Mouse (Mus musculus) intestine, postnatal 0 days (tissue): ENCODE measurements at regions not wholly inside any gene's neighbourhood (a gene's known extent, or its start where the extent isn't known, plus 50 kb on each side); places are given as distances from the start of the nearest gene placed in this dataset.
A peak's percentile ranks its signal among the peaks of the same experiment; 100 is the strongest.

Experiments used
- ATAC-seq: fragments of 200-750 bp; cut with Nextera tagmentation; 2 replicates; pipeline ENCODE4 v1.8.0; 2017; ENCODE audit warnings: mild to moderate bottlenecking, moderate TSS enrichment, moderate library complexity
- H3K27ac ChIP-seq: fragments of 300-500 bp; sonication (generic); 2 replicates; pipeline ENCODE4 v1.5.1; 2014; ENCODE audit warnings: mild to moderate bottlenecking, low read depth, low read length, moderate library complexity
- H3K27me3 ChIP-seq: fragments of 300-500 bp; sonication (generic); replicated peaks from 2 replicates; pipeline ENCODE4 v1.6.1; 2014; ENCODE audit warnings: low read length, mixed read lengths; ENCODE audit not compliant: control insufficient read depth, insufficient read depth
- H3K36me3 ChIP-seq: fragments of 300-500 bp; sonication (generic); 2 replicates; pipeline ENCODE4 v1.6.1; 2014; ENCODE audit warnings: mild to moderate bottlenecking, moderate library complexity; ENCODE audit not compliant: control insufficient read depth, insufficient read depth
- H3K4me1 ChIP-seq: fragments of 300-500 bp; sonication (generic); replicated peaks from 2 replicates; pipeline ENCODE4 v1.6.1; 2014; ENCODE audit warnings: antibody characterized with exemption, low read length, mixed read lengths; ENCODE audit not compliant: control insufficient read depth, insufficient read depth
- H3K4me2 ChIP-seq: fragments of 300-500 bp; sonication (generic); replicated peaks from 2 replicates; pipeline ENCODE4 v1.6.1; 2014; ENCODE audit warnings: low read depth, mild to moderate bottlenecking, moderate library complexity
- H3K4me3 ChIP-seq: fragments of 300-500 bp; sonication (generic); 2 replicates; pipeline ENCODE4 v1.5.1; 2014; ENCODE audit warnings: low read depth, low read length
- H3K9ac ChIP-seq: fragments of 300-500 bp; sonication (generic); 2 replicates; pipeline ENCODE4 v1.6.1; 2014; ENCODE audit warnings: mild to moderate bottlenecking, low read depth, low read length
- H3K9me3 ChIP-seq: fragments of 300-500 bp; sonication (generic); 2 replicates; pipeline ENCODE4 v1.6.1; 2016; ENCODE audit warnings: mixed run types; ENCODE audit not compliant: control insufficient read depth
- CTCF ChIP-seq: sonication (generic); IDR thresholded peaks from 2 replicates; pipeline ENCODE4 v1.5.1; 2016; ENCODE audit warnings: low read depth, mild to moderate bottlenecking, control low read depth, antibody characterized with exemption, moderate library complexity
- WGBS: fragments of 180-500 bp; shearing (Covaris S2); extraction: QIAGEN DNeasy Blood & Tissue Kit; methylation state at CpG from one replicate; pipeline ENCODE4 v1.1.7; 2014; 5-methylcytosine and 5-hydroxymethylcytosine counted together

DNA sequence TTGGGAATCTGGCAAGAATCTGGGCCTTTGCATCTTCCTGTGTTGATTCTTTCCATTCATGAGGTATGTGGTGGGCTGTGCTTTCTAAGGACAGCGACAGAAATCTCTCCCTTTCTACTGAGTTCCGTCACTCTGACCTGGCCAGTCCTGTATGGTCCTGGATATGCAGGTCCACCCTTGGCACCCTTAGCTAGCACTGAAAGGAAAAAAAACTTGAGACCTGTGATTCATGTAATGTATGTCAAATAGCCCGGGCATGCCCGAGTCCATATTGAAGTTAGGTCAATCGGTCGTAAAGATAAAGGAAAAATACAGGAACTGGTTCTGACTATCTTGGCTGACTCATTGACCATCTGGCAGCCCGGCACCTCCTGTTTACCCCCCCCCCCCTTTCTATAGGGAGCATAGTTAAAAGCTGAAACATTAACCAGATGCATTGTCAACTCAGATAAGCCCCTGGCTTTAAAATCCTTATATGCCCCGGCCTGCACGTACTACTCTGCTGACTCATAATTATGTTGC lies 57.7 kb upstream of the Spin1 start:
- Histone ChIP-seq H3K4me2 (no peak overlapping the region), H3K36me3 (no peaks in the 10 kb centered on the region), H3K27ac (no peak overlapping the region), H3K9me3 (peaks cover 12% of the 10 kb centered on the region), H3K4me1 (no peaks in the 10 kb centered on the region), H3K27me3 (no peaks in the 10 kb centered on the region), H3K4me3 (no peak overlapping the region), H3K9ac (no peak overlapping the region)
- peak; percentile 43; the same call in 1 of the 2 replicates for ATAC-seq
- WGBS = 52% methylated on average over 9 of the region's 9 CpGs
- no peak for TF ChIP-seq CTCF
